Mouse (Mus musculus): ENCODE results near the gene Uba3.

The Uba3 gene

DNA sequence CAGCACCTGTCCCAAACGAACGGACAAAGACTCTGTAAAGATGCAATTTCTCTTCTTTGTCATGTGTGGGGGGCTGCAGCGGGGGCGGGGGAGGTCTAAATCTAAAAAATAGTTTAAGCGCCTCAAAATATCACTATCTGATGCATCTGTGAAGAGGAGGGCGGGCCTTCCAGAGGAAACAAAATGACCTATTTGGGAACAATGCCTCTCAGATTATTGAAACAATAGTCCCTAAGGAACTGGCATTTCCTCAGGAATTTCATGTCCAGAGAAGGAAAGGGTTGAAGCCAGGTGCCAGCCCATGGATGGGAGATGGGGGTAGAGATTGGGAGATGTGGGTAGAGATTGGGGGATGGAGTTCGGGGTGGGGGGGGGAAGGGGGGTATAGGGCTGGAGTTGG, 63.6 kb downstream of the Uba3 start:
- DNase-seq (ENCODE audit: low spot score in 2 of 2), result no peak
